Mouse (Mus musculus) G1E (cell line): ENCODE results near the gene Slc26a11. TPM values are rescaled to one million over a fixed set of nuclear protein-coding genes. Genes with fewer than 3 reads are reported as not detected.

Experiments
- ATAC-seq: 2 replicates; pipeline ENCODE4 v1.8.0; 2016; ENCODE audit warnings: mild to moderate bottlenecking; ENCODE audit not compliant: insufficient number of reproducible peaks, poor library complexity, low FRiP score, severe bottlenecking; ENCODE audit errors: extremely low read depth
- DNase-seq: peaks from one replicate; pipeline ENCODE4 v3.0.0; 2012; ENCODE audit warnings: low spot score
- H3K27me3 ChIP-seq: 2 replicates; pipeline ENCODE4 v1.6.1; 2012; ENCODE audit warnings: mild to moderate bottlenecking, low read length, inconsistent platforms; ENCODE audit not compliant: insufficient read depth
- H3K36me3 ChIP-seq: replicated peaks from 2 replicates; pipeline ENCODE3; 2012; ENCODE audit warnings: mild to moderate bottlenecking, inconsistent platforms
- H3K4me1 ChIP-seq: 2 replicates; pipeline ENCODE4 v1.6.1; 2012; ENCODE audit warnings: low read depth, low read length, inconsistent platforms, mixed read lengths; ENCODE audit not compliant: insufficient read depth
- H3K4me3 ChIP-seq: 2 replicates; pipeline ENCODE4 v1.5.1; 2012; ENCODE audit warnings: low read depth, mild to moderate bottlenecking, inconsistent platforms, low read length, moderate library complexity, mixed read lengths
- H3K9me3 ChIP-seq: replicated peaks from 2 replicates; pipeline ENCODE4 v1.6.1; 2012; ENCODE audit warnings: inconsistent platforms
- CTCF ChIP-seq: IDR thresholded peaks from 2 replicates; pipeline ENCODE4 v1.5.1; 2012; ENCODE audit warnings: low read depth, low read length, inconsistent platforms, mixed read lengths
- GATA1 ChIP-seq: IDR thresholded peaks from 2 replicates; pipeline ENCODE4 v1.6.1; 2012; ENCODE audit warnings: borderline replicate concordance, low read length, inconsistent platforms, mixed read lengths
- GATA2 ChIP-seq: IDR thresholded peaks from 2 replicates; pipeline ENCODE4 v1.6.1; 2012; ENCODE audit warnings: low read depth, low read length, inconsistent platforms, borderline replicate concordance
- POLR2AphosphoS5 ChIP-seq: IDR thresholded peaks from 2 replicates; pipeline ENCODE4 v1.6.1; 2012; ENCODE audit warnings: low read depth, low read length, inconsistent platforms; ENCODE audit not compliant: insufficient replicate concordance
- TAL1 ChIP-seq: conservative IDR thresholded peaks from 2 replicates; pipeline ENCODE4 v1.6.1; 2012; ENCODE audit warnings: low read depth, low read length, inconsistent platforms, mixed read lengths
- polyA plus RNA-seq: library from polyadenylated mRNA; stranded (reverse); fragments of >175 nt; gene quantifications from 2 replicates; pipeline ENCODE4 v1.2.3, GENCODE M21; 2012
- total RNA-seq, 2 experiments: library from RNA; stranded (forward) in 1 of 2; stranded (reverse) in 1 of 2; fragments of 200-1000 nt in 1 of 2; fragments of >200 nt in 1 of 2; fragmentation: Nextera tagmentation in 1 of 2; gene quantifications; 2 replicates each; pipeline ENCODE4 v1.2.3; 2014 to 2017

The Slc26a11 gene
- total and polyA plus RNA-seq, 3 experiments: 4.4 to 8.0 (median 5.2) TPM

GRCm38 (mm10) chr11:119338271-119339059 is 16.9 kb upstream of the Slc26a11 start:
- TF ChIP-seq CTCF (no peak), POLR2AphosphoS5 (no peak), GATA2 (no peak), GATA1 (no peak), TAL1 (no peak)
- peaks cover 5% of the 10 kb centered on the region; the same call in 1 of the 2 replicates for H3K4me1 ChIP-seq
- H3K36me3 ChIP-seq: no peaks in the 10 kb centered on the region
- H3K27me3 ChIP-seq: peaks cover 32% of the 10 kb centered on the region
- H3K4me3 ChIP-seq: no peak overlapping the region
- ATAC-seq (no peak), DNase-seq (no peak)
- no peaks in the 10 kb centered on the region for H3K9me3 ChIP-seq

- peaks cover 25% of the 10 kb centered on the region for H3K27me3 ChIP-seq
- DNase-seq: no peak
- peaks cover 5% of the 10 kb centered on the region; the same call in 1 of the 2 replicates for H3K4me1 ChIP-seq
- TF ChIP-seq CTCF (no peak), GATA2 (no peak), POLR2AphosphoS5 (no peak), TAL1 (no peak), GATA1 (no peak)
- no peaks in the 10 kb centered on the region for H3K9me3 ChIP-seq
- ATAC-seq: no peak
- no peak overlapping the region for H3K4me3 ChIP-seq
- peaks cover 6% of the 10 kb centered on the region for H3K36me3 ChIP-seq
Observed at GRCm38 (mm10) chr11:119339179-119339578, 16.2 kb upstream of the Slc26a11 start.

GRCm38 (mm10) chr11:119339637-119340036 is 15.7 kb upstream of the Slc26a11 start:
- ATAC-seq (0 out of 2 replicates have a peak, but pooled peaks have one; percentile 50), DNase-seq (peak; percentile 38)
- TF ChIP-seq TAL1 (no peak), POLR2AphosphoS5 (no peak), GATA2 (no peak), GATA1 (no peak), CTCF (peak; percentile 94)
- Histone ChIP-seq H3K9me3 (no peaks in the 10 kb centered on the region), H3K4me3 (no peak overlapping the region), H3K36me3 (peaks cover 11% of the 10 kb centered on the region), H3K4me1 (peaks cover 5% of the 10 kb centered on the region; the same call in 1 of the 2 replicates), H3K27me3 (peaks cover 25% of the 10 kb centered on the region)

DNA sequence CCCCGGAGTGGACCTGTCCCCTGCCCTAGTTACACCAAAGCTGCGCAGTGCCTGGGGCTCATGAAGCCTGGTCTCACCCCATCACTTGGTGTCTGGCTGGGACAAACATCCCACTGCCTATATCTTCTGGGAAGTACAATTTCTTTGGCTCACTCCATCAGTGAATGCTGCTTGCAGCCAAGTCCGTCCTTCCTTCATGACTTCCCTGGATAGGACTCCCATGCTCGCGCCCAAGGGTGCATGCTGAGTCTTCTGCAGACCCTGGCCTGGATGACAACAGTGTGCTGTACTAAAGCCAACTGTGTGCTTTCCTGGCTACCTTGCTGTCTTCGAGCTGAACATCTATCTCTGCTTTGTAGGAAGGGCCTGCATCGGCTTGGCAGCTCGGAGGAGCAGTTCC is 11.2 kb upstream of the Slc26a11 start:
- Histone ChIP-seq H3K36me3 (peaks cover 52% of the 10 kb centered on the region), H3K4me1 (peaks cover 26% of the 10 kb centered on the region), H3K4me3 (no peak overlapping the region), H3K27me3 (peaks cover 5% of the 10 kb centered on the region; the same call in 1 of the 2 replicates), H3K9me3 (no peaks in the 10 kb centered on the region)
- no peak for TF ChIP-seq GATA1
- TF ChIP-seq TAL1: no peak
- no peak for TF ChIP-seq GATA2
- no peak for TF ChIP-seq CTCF
- TF ChIP-seq POLR2AphosphoS5: no peak
- ATAC-seq: no peak
- DNase-seq: no peak

GRCm38 (mm10) chr11:119344865-119345264 is 10.5 kb upstream of the Slc26a11 start:
- Histone ChIP-seq H3K9me3 (no peaks in the 10 kb centered on the region), H3K36me3 (peaks cover 59% of the 10 kb centered on the region), H3K4me3 (no peak overlapping the region), H3K4me1 (peaks cover 26% of the 10 kb centered on the region), H3K27me3 (peaks cover 3% of the 10 kb centered on the region; the same call in 1 of the 2 replicates)
- no peak for DNase-seq
- TF ChIP-seq GATA2: no peak
- TF ChIP-seq CTCF: no peak
- TF ChIP-seq TAL1: no peak
- TF ChIP-seq POLR2AphosphoS5: no peak
- no peak for TF ChIP-seq GATA1
- ATAC-seq: no peak

DNA sequence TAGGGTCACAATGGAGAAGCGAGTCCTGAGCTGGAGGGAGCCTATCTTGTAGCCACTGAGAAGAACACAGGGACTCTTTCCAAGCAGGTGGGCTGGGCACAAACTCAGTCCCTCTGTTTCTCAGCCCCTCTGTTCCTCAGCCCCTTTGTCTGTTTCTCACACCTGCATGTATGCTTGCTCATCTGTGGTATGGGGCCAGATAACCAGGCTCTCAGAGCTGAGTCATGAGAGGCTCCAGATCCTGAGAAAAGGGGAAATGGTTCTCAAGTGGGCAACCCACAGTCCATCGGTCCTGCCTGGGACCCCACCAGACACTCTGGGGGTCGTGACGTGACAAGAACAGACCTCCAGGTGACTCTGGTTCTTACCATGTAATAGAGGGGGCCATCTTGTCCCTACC is 8.2 kb upstream of the Slc26a11 start:
- ATAC-seq (peak; percentile 30), DNase-seq (no peak)
- Histone ChIP-seq H3K36me3 (peaks cover 74% of the 10 kb centered on the region), H3K27me3 (no peaks in the 10 kb centered on the region; the same call in 1 of the 2 replicates), H3K4me1 (peaks cover 29% of the 10 kb centered on the region), H3K4me3 (no peak overlapping the region), H3K9me3 (no peaks in the 10 kb centered on the region)
- no peak for TF ChIP-seq POLR2AphosphoS5
- 0 out of 2 replicates have a peak, but pooled peaks have one; percentile 9 for TF ChIP-seq TAL1
